Mouse (Mus musculus) ES-E14 (cell line): ENCODE measurements around the gene Mcpt4.

Experiments
- CHD2 ChIP-seq: IDR thresholded peaks from 2 replicates; pipeline ENCODE4 v1.6.1; 2014; ENCODE audit warnings: mild to moderate bottlenecking, low read depth, low read length, inconsistent platforms
- HCFC1 ChIP-seq: IDR thresholded peaks from 2 replicates; pipeline ENCODE4 v1.6.1; 2012; ENCODE audit warnings: low read length, inconsistent platforms, borderline replicate concordance; ENCODE audit not compliant: insufficient read depth
- MAFK ChIP-seq: IDR thresholded peaks from 2 replicates; pipeline ENCODE4 v1.6.1; 2014; ENCODE audit warnings: mild to moderate bottlenecking, low read depth, low read length, inconsistent platforms; ENCODE audit not compliant: insufficient read depth
- ZC3H11A ChIP-seq: IDR thresholded peaks from 2 replicates; pipeline ENCODE4 v1.6.1; 2012; ENCODE audit warnings: low read depth, mild to moderate bottlenecking, inconsistent platforms, low read length, borderline replicate concordance
- ZNF384 ChIP-seq: IDR thresholded peaks from 2 replicates; pipeline ENCODE4 v1.6.1; 2012; ENCODE audit warnings: low read depth, low read length, inconsistent platforms

- TF ChIP-seq MAFK (no peak), ZC3H11A (no peak), HCFC1 (no peak), CHD2 (no peak), ZNF384 (no peak)
These were observed 35.5 kb upstream of the Mcpt4 start for GRCm38 (mm10) chr14:56097597-56097996.
